Mouse (Mus musculus) ES-E14 (cell line): ENCODE data around the gene Pml.

ENCODE experiments used
- CHD2 ChIP-seq: IDR thresholded peaks from 2 replicates; pipeline ENCODE4 v1.6.1; 2014; ENCODE audit warnings: mild to moderate bottlenecking, low read depth, low read length, inconsistent platforms
- HCFC1 ChIP-seq: IDR thresholded peaks from 2 replicates; pipeline ENCODE4 v1.6.1; 2012; ENCODE audit warnings: low read length, inconsistent platforms, borderline replicate concordance; ENCODE audit not compliant: insufficient read depth
- ZC3H11A ChIP-seq: IDR thresholded peaks from 2 replicates; pipeline ENCODE4 v1.6.1; 2012; ENCODE audit warnings: low read depth, mild to moderate bottlenecking, inconsistent platforms, low read length, borderline replicate concordance
- ZNF384 ChIP-seq: IDR thresholded peaks from 2 replicates; pipeline ENCODE4 v1.6.1; 2012; ENCODE audit warnings: low read depth, low read length, inconsistent platforms

GRCm38 (mm10) chr9:58279780-58280179 is 30.2 kb upstream of the Pml start:
- TF ChIP-seq CHD2 (no peak), HCFC1 (0 out of 2 replicates have a peak, but pooled peaks have one; percentile 65), ZNF384 (no peak), ZC3H11A (no peak)
